Mouse (Mus musculus): ENCODE measurements around the gene Dbh.
A peak's percentile ranks its signal among the peaks of the same experiment; 100 is the strongest.

Dbh gene

DNA sequence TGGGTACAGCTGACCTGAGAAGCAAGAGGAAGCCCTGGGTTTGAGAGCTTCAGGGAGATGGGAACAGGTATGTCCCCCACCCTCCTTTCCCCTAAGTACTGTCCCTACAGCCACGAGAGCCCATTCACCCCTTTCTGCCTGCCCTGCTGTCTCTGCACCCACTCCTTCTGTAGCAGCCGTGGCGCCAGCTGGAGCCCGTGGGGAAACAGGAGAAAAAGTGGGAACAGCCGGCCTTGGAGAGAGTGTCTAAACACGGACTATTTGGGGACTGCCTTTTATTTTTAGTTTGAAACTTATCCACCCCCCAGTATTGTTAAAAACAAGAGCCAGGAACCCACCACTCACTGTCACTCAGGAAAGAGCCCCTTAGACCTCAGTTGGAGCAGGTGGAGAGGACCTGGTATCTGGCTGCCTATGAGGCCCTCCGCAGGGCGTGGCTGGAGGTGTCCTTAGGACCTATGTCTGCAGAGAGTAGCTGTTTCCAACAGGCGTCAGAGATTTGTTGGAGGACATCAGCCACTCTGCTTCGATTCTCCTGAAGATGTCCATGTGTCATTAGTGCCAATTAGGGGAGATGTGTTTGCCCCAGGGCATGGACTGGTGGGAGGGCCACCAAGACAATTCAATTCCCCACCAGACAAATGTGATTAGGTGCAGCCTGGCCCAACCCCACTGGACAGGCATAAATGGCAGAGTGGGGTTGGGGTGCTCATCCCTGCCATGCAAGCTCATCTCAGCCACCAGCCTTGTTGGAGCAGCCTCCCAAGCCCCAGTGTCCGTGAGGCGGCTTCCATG lies at the start of gene Dbh:
Gene Dbh (plus strand): TSS at position 438 of the 795 bp plus-strand sequence.
- DNase-seq (ENCODE audit: extremely low read depth, low read depth) = no peak

DNA sequence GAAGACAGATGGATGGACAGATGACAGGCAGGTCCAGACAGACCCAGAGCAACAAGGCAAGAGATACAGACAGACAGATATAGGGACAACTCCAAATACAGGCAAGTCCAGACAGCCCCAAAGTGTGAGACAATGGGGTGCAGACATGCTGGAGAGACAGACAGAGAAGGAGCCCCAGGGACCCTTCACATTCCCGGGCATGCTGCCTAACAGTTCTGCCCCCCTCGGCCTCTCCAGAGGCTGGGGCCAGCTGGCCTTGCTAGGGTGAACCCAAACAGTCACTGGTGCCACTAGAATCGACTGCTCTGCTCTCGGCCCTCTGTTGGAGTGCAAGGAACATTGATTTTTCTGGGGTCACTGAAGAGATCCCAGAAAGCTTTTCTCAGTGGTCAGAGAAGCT lies 46.6 kb upstream of the Dbh start:
- no peak for DNase-seq (ENCODE audit: extremely low read depth, low read depth)

DNA sequence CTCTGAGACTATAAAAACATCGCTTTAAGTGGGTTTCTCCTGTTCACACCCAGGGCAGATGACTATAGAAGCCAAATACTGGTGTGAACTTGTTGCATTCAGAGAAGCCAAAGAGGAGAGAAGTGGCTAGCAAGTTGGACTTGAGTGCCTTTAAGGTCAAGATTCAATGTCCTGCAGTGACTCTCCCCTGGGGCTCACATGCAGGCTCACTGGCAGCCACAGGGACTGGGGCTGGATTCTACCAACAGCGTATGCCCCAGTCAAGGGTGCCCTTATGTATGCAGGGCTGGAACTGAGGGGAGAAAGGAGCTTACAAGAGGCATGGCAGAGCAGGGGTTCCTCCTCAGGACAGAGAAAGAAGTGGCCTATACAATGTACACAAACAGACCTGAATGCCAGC lies 45.3 kb upstream of the Dbh start:
- DNase-seq (ENCODE audit: extremely low read depth, low read depth) = no peak

DNA sequence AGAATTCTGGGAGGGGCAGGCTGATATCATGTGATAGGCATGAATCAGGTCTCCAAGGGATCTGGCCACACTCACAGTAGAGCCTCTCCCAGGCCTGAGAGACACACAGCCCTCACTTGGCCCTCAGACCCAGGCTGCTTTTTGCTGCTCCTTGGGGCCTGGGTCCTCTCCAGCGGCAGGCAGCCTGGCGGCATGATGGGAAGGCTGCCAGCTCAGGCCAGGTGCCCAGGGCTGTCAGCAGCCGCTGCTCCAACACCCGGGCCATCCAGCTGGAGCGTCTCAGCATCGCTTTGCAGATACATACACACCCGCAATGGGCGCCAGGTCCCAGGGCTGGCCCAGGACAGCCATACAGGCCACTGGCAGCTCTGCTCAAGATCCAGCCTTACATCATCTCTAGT lies 44.8 kb upstream of the Dbh start:
- no peak for DNase-seq (ENCODE audit: extremely low read depth, low read depth)

DNA sequence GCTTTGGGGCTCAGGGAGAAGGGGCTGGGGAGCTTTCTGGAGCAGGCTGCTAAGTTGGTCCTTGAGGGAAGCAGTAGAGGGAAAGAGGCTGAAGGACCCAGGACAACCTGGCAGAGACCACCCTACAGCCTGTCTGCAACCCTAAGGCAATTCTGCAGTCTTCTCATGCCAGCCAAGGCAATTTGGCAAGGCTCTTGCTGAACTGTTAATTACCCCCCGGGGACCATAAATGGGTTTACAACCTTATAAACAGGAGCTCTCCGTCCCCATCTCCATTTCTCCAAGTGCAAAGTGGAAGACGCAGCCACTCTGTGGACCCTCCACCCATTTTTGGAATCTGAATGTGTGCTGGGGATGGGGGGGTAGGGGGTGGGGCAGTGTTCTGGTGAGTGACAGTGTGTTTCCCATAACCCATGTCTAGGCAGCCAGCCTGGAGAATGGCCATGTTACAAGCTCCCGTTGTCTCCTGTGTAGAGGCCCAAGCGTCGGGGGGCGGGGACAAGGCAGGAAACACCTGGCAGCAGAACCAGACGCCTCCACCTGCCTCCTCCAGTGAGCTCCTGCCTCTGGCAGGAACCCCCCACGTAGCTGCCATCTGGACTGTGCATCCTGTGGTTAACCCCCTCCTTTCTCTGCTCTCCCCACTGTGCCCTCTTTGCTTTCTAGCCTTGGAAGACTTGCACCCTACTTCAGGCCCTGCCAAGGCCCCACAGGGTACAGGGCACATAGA lies 43.2 kb upstream of the Dbh start:
- DNase-seq (ENCODE audit: extremely low read depth, low read depth) = no peak

DNA sequence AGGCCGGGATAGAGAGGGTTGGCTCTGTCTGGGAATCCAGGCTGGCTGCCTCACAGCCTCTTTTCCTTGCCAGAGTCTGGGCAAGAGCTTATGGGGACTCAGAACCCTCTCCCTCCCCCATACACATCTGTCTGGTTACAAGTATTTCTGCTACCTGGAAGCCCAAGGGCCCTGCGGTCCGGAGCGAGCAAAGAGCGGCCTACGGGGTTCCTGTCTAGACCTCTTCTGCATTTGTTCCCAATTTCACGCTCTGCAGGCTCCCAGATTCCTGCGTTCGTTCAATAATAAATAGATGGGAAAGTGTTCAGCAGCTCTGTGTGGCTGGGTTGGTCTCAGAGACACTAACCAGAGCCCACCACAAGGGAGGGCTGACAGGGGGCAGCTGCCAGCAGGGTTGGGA lies 42.5 kb upstream of the Dbh start:
- no peak for DNase-seq (ENCODE audit: extremely low read depth, low read depth)

DNA sequence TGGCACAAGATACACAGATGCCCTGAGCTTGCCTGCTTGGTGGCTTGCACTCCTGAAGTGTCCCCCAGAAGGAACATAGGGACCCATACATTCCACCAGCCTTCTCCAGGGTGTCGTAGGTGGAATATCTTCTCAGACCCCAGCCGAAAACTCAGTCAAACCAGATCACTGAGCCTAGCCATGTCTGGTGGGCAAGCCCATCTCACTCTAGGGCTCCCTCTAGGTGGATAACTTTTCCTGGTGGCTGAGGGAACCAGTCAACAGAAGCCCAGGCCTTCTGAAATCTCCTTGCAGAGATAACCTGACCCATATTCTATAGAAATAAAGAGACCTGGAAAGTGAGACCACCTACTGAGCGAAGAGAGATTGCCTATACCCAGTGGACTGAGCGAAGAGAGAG lies 41.9 kb upstream of the Dbh start:
- no peak for DNase-seq (ENCODE audit: extremely low read depth, low read depth)

DNA sequence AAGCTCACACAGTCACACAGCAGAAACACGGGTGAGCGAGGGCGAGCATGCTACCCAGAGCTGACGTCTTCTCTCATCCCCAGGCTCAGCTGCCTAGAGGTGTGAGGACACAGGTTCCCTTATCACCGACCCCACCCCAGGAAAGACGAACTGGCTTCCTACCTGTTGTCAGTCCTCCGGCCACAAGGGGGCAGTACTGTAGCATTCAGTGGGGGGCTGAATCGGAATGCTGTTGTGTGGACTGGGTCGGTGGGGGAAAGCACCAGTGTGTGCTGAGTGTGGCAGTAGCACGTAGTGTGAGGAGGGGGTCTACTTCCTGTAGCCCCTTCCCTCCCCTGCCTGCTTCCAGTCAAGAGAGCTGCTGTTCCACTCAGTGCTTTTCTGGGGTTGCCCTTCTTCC lies 39.1 kb upstream of the Dbh start:
- peak; percentile 16 for DNase-seq (ENCODE audit: extremely low read depth, low read depth)

DNA sequence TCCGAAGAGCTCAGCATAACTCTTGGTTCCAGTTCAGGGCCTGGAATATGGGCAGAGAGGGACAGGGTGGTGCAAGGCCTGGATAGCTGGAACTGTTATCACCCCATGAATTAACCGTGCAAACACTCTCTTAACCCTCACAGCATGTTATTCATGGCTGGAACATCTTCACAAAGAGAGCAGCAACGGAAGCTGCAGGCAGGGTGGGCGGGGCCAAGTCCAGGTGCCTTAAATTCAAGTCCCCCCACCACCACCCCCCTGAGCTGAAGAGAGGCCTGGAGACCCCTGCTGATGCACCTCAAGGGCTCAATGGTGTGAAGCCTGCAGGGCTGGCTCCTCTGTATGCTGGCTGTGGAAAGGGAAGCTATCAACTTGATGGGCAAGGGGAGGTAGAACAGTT lies 38.5 kb upstream of the Dbh start:
- DNase-seq (ENCODE audit: extremely low read depth, low read depth) = no peak

DNA sequence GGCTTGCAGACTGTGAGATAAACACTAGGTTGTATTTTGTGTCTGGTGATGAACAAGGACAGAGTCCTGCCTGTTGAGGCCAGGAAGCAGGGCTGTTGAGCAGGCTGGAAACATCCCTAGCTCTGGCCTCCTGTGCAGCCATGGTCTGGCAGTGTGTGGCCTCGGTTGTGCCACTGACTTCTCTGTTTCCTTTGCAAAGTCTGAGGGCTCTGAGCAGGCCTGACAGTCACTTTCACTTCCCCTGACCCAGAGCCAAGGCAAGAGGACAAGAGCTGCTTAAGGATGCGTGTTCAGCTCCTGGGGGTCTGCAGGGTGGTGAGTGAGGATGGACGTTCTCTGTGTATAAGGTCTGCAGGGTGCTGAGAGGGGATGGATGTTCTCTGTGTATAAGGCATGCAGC lies 36.0 kb upstream of the Dbh start:
- DNase-seq (ENCODE audit: extremely low read depth, low read depth) = no peak

DNA sequence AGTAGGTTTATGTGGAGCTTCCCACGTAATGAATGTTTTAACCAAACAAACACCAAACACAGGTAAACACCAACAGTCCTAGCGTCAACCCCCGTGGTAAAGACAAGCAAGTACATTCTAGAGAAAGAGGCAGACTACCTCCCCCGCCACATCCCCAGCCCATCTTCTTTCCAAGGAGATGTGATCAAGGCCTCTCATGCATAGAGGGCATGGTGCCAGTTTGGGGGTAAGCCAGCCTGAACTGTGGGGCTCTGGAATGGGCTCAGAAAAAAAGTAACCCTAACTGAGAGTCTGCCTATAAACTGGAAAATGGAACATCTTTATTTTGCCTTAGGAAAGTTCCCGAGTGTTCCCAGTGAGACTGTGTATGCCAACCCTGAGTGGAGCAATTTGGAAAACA lies 29.1 kb upstream of the Dbh start:
- no peak for DNase-seq (ENCODE audit: extremely low read depth, low read depth)

DNA sequence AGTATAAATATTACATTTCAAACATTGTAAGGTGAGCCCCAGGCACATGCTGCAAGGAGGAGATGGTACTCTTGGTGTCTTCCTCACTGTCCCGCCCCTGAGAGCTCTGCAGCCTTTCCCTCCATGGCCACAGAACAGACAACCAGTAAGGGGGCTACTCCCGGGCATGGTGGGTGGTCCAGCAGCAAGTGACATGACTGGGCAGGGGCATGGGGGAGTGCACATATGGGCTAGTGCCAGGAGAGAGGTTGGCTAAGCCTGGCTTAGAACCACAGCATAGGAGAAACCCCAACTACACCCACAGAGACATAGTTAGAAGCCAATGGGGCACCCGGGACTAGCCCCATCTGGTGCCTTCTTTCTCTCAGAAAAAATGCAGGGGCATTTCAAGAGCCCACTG lies 28.7 kb upstream of the Dbh start:
- DNase-seq (ENCODE audit: extremely low read depth, low read depth) = no peak

DNA sequence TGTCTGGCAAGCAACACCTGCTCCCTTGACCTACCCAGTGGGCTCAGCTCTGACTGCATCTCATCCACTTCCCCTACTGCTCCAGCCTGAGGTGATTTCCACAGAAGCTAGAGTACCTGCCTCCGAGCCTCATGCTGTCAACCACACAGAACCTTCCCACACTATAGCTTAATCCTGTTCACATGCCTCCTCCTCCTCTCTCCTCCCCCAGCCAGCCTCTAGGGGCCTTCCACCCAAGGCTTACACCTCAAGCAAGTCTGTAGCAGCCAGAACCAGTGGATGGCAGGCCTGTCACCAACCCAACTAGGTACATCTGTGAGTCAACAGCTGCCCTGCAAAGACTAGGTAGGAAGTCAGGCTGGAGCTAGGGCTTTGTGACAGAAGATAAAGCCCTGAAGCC lies 28.2 kb upstream of the Dbh start:
- no peak for DNase-seq (ENCODE audit: extremely low read depth, low read depth)

DNA sequence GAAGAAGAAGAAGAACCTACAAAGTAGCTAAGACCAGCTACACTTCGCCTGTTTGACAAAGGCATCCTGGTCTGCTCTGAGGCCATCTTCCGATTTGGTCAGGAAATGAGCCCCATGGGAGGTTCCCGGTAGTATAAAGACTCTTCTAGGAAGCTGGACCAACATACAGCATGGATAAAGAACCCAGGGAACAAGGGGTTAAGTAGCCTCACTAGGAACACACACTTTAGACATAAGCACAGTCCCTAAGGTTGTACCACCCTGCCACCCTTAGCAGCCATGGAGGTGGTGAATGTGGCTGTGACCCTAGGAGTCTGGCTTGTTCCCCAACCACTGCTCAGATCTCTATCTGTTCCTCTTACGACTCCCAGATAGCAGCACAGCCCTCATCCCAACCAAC lies 26.7 kb upstream of the Dbh start:
- no peak for DNase-seq (ENCODE audit: extremely low read depth, low read depth)

DNA sequence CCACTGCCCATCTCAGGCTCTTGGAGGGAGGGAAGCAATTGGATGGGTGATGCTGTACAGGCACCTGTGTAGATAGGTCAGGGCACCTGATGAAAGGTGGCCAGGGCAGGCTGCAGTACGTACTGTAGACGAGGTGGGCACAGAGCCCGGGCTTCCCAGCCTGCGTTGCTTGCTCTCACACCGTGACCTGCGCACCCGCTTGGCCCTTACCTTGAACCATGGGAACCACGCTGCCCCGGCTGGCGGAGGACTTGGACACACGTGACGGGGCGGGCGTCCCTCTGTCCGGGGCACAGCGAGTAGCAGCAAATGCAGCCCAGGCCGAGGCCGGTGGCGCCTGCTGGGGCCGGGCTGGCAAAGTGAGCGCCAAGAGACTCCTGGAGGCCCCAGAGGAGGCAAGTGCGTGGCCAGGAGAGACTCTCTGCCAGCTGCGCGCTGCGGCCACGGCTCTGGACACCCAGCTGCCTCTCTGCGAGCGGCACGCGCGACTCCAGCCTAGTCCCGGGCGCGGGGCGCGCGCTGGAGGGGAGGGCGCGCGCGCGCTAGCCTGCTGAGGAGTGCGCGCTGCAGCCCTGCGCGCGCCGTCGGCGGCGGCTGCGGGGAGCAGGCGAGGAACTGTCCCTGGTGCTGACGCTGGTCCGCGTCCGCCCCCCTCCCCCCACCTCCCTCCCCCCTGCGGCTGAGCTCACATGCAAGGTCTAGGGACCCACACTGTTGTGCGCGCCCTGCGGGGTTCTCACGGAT lies 22.9 kb upstream of the Dbh start, which contains the start of gene Fam163b:
Gene Fam163b (minus strand): TSS at position 542 of the 744 bp plus-strand sequence.
- DNase-seq (ENCODE audit: extremely low read depth, low read depth) = no peak

DNA sequence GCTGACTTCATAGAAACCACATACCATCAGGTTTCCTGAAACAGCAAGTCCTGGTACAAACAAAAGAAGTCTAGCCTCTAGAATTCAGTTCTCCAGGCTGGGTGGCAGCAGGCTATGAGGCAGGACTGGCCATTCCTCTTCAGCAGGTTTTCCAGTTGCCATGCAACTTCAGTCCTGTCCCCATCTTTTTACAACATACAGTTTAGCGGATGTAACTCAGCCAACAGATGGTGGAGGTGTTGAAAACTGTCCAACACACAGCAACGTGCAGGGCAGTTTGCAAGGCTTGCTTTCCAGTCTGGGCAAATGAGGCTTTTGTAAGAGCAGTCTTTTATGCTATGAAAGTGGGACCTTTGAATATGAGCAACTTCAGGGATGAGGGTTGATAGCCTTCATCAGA lies 20.1 kb upstream of the Dbh start:
- no peak for DNase-seq (ENCODE audit: extremely low read depth, low read depth)

DNA sequence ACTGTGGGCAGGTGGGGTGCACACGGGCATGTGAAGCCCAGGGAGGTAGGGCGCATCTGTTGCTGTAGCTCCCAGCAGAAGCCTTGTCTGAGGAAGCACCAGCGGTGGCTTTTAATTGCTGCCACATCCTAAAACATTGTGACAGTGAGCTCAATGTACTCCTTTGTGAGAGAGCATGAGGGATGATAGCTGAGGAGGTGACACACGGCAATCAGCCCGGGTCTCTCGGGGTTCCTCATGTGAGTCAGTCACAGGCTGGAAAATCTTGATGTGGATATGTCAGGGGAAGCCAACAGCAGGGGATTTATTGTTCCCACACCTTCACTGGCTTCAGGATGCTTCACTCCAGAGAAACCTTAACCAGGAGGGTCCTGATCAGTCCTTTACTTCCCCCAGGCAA lies 18.2 kb upstream of the Dbh start:
- DNase-seq (ENCODE audit: extremely low read depth, low read depth) = no peak

DNA sequence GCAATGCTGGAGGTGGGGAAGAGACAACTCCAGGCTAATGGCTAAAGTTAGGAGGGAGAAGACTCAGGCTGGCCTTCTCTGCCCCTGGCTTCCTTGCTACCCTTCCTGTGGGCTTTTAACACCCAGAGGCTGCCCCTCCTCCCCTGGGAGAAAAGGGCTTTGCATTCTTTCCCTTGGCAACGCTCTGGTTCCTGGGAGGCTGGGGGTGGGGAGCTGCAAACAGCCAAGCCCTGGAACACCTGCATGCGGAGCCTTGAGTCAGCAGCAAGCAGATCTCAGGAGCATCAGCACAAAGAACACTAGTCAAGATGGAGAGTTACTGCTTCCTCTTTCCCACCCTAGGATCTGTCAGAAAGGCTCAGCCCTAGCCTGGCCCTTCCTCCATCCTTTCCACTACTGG lies 15.6 kb upstream of the Dbh start:
- DNase-seq (ENCODE audit: extremely low read depth, low read depth) = no peak

DNA sequence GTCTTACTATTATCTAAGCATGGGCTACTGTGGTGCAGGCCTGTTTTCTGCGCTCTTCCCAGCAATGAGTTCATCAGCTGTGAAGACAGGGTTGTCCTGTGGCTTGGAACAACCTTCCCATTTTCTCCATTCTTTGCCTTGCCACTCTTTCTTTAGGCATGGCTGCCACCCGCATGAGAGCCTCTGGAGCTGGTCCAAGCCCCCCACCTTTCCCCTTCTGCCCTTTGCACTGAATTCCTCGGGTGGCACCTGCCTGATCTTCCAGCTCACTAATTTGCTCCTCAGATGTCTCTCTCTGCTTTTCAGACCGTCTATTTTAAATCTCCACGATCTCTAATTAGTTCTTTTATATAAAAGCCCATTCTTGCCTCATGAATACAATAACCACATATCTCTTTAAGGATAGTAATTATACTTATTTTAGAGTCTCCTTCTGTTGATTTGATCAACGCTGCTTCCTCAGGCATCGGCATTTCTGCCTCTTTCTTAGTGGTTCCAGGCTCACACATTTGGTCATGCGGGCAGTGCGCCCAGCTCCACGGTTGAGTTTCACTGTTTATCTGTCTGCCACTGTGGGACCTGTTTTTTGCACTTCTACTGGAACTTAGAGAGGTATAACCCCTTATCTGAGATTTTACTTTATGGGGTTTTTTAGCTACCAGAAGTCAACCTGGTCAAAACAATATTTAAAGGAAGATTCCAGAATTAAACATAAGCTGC lies 10.4 kb upstream of the Dbh start:
- no peak for DNase-seq (ENCODE audit: extremely low read depth, low read depth)

DNA sequence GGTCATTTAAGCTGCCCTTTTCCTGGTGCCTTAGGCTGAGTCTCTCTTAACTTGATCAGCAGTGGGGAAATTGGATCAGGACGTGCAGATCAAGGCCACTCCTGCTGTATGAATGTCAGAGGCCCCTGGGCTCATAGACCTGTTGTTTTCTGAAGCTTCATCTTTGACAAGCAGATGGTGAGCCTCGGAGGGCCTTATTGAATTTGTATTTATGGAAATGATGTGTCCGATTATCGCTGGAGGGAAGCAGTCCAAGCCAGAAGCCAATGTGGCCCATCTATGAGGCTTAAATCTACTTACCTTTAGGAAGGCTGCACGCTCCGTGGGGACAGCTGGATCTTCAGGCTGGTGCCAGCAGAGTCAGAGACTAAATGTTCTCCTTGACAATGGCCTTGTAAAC lies 8.4 kb upstream of the Dbh start:
- DNase-seq (ENCODE audit: extremely low read depth, low read depth) = no peak

DNA sequence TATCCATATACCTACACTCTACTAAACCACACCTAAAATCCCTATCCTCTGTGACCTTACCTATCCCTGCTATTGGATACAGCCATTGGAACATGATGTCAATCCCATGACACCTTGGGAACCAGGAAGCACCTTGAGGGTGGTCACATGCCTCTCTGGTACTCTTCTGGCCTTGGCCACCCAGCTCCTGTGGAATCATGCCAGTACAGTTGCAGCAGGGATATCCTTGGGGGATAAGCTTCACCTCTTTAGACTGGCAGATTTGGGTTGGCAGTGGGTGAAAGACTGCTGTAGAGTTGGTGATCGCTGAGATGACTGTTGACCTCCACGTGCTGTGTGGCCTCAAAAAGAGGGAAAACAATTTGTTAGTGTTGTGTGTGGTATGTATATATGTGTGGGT lies 3.5 kb upstream of the Dbh start:
- DNase-seq (ENCODE audit: extremely low read depth, low read depth) = no peak

DNA sequence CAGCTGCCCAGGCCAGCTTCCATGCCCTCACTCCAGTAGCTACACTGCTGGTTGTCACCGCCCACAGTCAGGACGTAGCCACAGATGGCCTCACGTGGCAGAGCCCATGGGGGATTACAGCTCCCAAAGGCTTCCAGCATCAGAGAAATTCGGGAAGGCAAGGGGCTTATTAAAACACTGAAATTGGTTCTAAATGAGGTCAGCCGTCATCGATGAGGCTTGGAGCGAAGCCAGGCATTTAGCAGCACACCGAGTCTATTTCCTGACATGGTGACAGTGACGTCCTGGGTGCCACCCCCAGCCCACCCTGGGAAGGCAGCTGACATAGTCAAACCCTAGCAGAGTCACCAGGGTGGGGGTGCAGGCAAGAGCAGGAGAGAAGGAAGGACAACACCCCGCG lies 2.4 kb upstream of the Dbh start:
- no peak for DNase-seq (ENCODE audit: extremely low read depth, low read depth)
